Mouse (Mus musculus) regulatory T cell (primary cell): ENCODE data around the gene Bcl7b.

Source experiments
- in situ Hi-C: fragments of 300-600 bp; cut with MboI, MseI; formaldehyde crosslinking; loops from one replicate; pipeline ENCODE4 v1.15.1; 2025; ENCODE audit warnings: high pct_unique_total_duplicates

Bcl7b gene

GRCm38 (mm10) chr5:135168063-135169062 lies at the start of gene Bcl7b:
TSS of gene Bcl7b (plus strand) at chr5:135168283.
- in situ Hi-C loops: no loop called here

- in situ Hi-C loops: no loop called here
Observed at GRCm38 (mm10) chr5:135118589-135119081, 49.4 kb upstream of the Bcl7b start.

GRCm38 (mm10) chr5:135120753-135121152 lies 47.3 kb upstream of the Bcl7b start:
- in situ Hi-C loops: no loop called here

DNA sequence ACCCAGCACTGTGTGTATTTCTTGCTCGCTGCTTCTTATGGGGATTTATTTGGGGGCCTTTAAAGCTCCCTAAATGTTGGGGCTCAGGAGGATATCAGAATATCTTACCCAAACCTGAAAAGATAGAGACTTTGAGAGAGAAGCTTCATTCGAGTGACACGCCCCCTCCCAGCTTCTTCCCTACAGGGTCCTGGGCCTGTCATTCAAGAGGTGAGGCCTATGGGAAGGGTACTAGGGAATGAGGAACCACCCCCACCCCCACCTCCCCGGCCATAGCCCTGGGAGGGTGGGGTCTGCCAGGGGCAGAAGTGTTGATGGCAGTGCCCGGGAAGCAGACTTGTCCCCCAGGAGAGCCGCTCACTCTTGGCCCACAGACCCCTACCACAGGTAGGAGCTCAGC lies 42.0 kb upstream of the Bcl7b start:
- in situ Hi-C loops: no loop called here

DNA sequence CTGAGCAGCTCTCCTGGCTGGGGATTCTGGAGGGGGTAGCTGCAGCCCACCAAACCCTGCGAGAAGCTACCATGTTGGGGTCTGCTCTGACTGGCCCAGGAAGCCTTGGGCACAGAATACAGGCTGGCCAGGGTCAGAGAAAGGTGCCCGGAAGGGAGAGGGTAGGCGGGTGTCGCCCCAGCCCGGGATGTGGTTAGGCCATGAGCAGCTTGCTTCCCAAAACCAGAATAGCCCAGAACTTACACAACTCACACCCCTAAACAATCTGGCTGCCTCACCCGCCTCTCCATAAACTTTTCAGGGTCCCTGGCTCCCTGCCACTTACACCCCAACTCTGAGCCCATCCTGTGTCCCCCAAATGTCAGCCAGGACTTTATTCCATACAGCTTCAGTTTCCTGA lies 40.4 kb upstream of the Bcl7b start:
- in situ Hi-C loops: no loop called here

GRCm38 (mm10) chr5:135129747-135130146 lies 38.3 kb upstream of the Bcl7b start:
- in situ Hi-C loops: no loop called here

GRCm38 (mm10) chr5:135133736-135134405 lies 34.2 kb upstream of the Bcl7b start:
- in situ Hi-C loops: no loop called here

GRCm38 (mm10) chr5:135134534-135134933 lies 33.5 kb upstream of the Bcl7b start:
- in situ Hi-C loops: no loop called here

DNA sequence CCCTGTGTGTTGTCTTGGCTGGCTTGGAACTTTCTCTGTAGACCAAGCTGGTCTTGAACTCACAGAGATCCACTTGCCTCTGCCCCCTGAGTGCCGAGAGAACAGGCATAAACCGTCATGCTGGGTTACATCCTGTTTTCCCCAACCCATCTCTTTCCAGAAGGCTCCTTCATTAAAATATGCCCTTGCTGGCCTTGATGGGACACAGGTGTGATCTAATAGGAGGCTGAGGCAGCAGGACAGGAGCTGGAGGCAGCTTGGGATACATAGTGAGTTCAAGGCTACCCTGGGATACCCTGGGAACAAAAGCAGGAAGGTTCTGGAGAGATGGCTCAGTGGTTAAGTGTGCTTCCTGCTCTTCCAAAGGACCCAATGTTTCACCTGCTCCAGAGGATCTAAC lies 28.2 kb upstream of the Bcl7b start:
- in situ Hi-C loops: no loop called here

DNA sequence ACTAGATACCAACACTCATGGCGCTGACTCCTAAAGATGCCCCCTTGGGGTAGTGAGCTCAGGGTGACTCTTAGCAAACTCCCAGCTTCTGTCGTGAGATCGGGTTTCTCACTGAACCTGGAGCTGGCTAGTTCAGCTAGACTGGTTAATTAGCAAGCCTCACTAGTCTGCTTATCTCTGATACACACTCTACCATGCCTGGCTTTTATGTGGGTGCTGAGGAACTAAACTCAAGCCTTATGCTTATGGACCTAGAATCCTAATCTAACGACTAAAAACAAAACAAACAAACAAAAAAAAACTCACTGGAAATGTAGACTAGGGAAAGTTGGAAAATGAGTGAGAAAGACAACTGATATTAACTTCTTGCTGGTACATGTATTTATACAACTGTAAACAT lies 23.6 kb upstream of the Bcl7b start:
- in situ Hi-C loops: no loop called here

DNA sequence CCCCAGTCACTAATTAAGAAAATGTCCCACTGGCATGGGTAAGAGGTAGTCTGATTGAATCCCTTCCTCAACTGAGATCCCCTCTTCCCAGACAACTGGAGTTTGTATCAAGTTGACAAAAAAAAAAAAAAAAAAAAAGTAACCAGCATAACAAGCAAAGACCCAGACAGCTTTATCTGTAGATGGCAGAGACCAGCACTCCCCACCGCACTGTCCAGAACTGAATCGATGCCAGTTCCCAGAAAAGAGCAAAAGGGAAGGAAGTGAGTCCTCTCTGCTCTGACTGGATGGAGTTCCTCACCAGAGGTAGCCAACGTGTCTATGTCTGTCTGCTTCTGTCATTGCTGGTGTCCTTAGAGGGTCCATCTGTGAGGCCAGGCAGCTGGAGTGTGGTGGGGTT lies 22.6 kb upstream of the Bcl7b start:
- in situ Hi-C loops: no loop called here

GRCm38 (mm10) chr5:135145955-135146354 lies 22.1 kb upstream of the Bcl7b start:
- in situ Hi-C loops: no loop called here

- in situ Hi-C loops: no loop called here
Observed at GRCm38 (mm10) chr5:135148715-135149052, 19.4 kb upstream of the Bcl7b start.

- in situ Hi-C loops: no loop called here
Observed at GRCm38 (mm10) chr5:135149053-135149819, 18.8 kb upstream of the Bcl7b start, which contains the start of gene Tbl2. TSS of gene Tbl2 (plus strand) at chr5:135149657.

DNA sequence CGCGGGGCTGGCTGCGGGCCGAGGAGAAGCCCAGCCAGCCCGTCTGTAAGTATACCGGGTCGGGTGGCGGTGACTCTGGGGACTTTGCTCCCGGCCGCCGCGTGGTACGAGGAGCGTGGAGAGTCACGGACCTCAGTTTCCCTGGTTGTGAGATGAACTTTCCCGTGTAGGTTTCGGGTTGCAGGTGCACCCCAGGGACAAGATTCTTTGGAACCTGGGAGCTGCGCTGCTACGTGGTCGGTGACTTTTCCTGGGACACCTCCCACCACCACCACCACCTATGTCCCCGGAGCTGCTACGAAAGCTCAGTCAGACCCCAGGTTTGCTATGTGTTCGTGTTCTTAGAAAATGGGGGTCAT lies 18.3 kb upstream of the Bcl7b start:
- in situ Hi-C loops: no loop called here

GRCm38 (mm10) chr5:135156496-135156895 lies 11.6 kb upstream of the Bcl7b start:
- in situ Hi-C loops: no loop called here

DNA sequence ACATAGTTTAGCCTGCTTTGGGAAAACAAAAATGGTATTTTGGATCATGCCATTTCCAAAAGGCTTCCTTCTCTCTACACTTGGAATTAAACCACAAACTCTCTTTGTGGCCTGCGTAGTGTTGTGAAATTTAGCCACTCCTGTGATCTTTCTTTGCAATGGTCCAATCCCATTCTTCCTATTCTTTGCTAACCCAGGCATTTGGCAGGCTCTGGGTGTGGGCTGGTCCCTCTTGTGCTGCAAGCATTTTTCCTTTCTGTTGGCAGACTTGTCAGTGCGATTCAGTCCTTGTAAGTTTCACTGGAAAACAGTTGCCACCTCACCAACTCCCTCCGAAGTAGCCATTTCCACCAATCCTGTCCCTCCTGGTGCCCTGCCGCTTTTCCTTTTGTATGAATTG lies 6.9 kb upstream of the Bcl7b start:
- in situ Hi-C loops: no loop called here

- in situ Hi-C loops: no loop called here
Observed at GRCm38 (mm10) chr5:135161650-135162049, 6.4 kb upstream of the Bcl7b start.

GRCm38 (mm10) chr5:135162361-135162760 lies 5.7 kb upstream of the Bcl7b start:
- in situ Hi-C loops: no loop called here

- in situ Hi-C loops: no loop called here
Observed at GRCm38 (mm10) chr5:135162821-135163220, 5.3 kb upstream of the Bcl7b start.

GRCm38 (mm10) chr5:135166909-135167308 lies 1.2 kb upstream of the Bcl7b start:
- in situ Hi-C loops: no loop called here

DNA sequence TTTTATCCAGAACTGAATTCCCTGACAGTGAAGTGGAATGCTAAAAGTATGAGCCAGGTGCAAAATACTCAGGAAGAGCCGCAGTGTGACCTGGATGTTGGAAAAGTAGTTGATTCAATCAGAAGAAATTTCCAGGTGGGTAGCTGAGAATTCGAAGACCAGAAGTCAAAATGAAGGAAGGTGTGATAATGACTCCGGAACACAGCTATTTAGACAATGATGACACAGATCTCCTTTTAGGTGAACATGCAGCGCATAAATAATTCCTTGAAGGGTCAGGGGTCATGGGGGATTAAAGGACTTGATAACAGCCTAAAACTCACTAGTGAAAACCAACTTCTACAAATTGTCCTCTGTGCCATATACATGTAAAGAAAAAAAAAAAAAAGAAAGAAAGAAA lies 614 bp upstream of the Bcl7b start:
- in situ Hi-C loops: no loop called here
